Mouse (Mus musculus) heart, postnatal 4 days (tissue): ENCODE measurements at regions not wholly inside any gene's neighbourhood (a gene's known extent, or its start where the extent isn't known, plus 50 kb on each side); places are given as distances from the start of the nearest gene placed in this dataset.

ENCODE experiments used
- DNase-seq: peaks from one replicate; pipeline ENCODE4 v3.0.0; 2021

DNA sequence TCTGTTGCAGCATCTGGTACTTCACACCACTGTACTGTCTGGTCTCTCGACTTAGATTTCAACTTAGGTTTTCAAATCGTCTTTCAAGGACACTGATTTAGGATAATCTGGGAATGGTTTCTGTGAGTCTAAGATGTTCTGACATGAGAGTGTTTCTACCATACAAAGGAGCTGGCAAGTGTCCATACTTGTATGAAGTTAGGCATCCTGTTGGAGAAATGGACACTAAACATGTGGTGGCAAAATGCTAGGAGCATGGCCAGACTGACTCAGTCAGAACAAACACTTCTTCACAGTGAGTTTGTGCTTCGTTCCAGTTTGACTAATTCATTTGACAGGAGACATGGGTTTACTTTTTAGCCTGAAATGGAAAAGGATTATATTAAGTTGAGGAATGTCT, 194.5 kb upstream of the Thbs1 start:
- no peak for DNase-seq

GRCm38 (mm10) chr2:117924877-117925276, 186.8 kb upstream of the Thbs1 start:
- no peak for DNase-seq

GRCm38 (mm10) chr2:117925412-117925811, 186.3 kb upstream of the Thbs1 start:
- DNase-seq: no peak

GRCm38 (mm10) chr2:117928062-117928461, 183.6 kb upstream of the Thbs1 start:
- DNase-seq: no peak

DNA sequence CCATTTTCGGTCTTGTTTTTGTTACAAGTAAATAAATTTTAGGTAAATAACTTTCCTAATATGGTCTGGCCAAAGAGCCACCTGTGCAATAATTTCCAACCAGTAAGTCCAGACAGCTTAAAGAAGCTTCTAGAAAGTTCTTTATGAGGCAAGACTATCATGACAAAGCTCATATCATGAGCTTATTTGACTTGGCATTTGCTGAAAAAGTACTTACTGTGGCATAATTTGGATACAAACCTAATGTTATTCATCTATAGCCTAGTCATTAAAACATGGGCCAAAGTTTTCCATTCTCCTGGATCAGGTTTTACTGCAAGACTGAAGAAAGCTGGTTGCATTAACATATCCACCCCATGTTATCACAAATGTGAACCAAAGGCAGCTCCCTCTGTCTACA, 182.1 kb upstream of the Thbs1 start:
- DNase-seq: no peak

- no peak for DNase-seq
Measured at GRCm38 (mm10) chr2:117930895-117931537, 180.7 kb upstream of the Thbs1 start.

DNA sequence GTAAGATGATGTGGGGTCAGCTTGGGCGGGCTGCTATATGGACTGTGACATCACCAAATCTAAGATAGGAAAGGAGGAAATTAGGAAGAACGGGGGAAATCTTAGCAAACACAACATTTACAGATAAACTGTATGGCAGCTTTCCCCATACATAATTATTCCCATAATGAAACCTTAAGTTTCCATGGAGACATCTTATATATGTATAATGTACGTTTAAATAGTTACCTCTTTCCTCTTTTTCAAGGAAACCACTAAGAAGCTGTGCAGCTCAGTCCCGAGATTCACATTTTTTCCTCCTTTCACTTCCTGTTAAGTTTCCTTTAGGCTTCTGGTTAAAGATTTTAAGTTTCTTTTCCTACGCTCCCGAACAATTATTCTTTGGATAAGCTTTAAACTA, 175.1 kb upstream of the Thbs1 start:
- no peak for DNase-seq

DNA sequence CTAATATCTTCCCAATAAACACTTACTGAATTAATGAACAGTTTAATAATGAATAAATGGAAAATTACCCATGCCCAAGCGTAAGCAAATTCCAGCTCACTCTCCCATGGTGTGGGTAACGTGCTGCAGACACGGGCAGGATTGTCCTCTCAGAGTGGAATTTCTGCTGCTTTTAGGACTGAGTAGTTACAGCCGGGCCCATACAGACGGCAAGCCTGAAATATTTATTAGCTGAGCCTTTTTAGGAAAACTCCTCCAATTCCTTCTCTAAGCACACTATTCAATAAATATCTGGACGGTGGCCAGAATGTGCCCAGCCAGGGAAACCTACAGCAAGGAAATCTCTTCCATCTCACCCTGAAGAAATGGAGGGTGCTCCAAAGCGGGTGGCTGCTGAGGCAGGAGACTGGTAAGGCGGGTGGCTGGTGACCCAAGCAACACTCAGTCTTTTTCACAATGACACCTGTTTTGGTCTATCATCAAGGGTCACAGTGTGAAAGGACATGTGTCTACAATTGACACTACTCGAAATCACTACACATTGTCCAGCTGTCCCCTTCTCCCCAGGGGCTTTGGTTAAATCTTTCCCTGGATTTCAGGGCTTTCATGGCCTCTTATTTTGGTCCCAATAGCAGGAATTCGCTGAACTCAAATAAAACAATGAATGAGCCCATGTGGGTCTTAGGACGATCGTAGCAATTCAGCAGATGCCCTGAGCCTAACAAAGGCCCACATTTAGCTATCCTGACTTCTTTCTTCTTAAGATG, 173.2 kb upstream of the Thbs1 start:
- DNase-seq: no peak

DNA sequence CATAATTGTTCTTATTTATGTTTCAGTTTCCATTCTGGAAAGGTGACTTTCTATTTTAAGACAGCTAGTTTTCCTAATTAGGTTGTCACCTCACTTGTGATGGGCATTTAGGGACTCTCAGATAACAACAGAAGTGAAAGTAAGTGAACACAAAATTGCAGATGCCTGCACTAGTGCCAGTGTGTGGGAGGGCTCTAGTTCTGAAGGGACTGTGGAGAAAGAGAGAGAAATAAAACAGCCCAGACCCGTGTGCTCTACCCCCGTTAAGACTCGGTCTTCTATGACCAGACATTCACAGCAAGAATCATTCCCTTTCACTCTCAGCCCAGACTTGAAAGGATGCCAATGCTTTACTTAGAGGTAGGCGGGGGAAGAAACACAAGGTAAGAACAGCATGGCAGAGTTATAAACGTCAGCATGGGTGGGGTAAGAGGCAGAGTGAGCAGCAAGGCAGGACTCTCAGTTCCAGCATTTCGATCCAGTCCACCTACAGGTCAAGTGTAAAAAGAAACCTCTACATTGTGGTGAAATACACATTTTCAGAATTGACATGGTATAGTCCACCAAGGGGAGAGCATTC, 170.1 kb upstream of the Thbs1 start:
- no peak for DNase-seq

DNA sequence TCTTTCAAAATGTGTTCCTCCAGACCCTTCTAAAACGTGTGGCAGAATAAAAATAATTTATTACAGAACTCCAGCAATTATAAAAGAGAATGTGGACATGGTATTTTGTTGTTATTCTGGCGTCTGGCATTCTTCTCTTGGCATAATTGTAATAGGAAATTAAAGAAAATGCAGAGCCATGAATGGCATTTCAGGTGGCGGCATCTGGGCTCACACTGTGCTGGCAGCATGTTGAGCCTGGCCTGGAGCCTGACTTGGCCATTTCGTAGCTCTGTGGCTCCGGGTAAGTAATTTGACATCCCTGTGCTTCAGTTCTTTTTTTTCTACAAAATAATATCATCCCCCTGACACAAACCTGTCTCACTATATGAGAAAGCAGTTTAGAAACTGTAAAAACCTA, 168.0 kb upstream of the Thbs1 start:
- DNase-seq: no peak

DNA sequence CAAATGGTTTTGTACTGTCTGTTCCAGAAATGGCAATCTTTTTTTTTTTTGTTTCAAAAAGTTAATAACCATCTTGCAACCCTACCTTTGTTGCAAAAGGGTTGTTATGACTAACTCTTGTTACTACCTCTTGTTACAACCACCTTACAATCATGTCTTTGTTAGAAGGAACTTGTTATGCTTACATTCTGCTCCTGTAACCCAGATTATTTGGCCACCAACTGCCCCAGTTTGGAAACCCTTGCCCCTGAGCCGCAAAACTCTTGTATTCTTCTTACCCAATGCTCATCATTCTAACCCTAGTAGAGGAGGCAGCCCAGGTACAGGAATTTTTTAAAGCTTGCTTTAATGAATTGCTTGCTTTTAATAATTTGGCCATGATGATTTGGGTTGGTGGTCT, 167.4 kb upstream of the Thbs1 start:
- DNase-seq: no peak

DNA sequence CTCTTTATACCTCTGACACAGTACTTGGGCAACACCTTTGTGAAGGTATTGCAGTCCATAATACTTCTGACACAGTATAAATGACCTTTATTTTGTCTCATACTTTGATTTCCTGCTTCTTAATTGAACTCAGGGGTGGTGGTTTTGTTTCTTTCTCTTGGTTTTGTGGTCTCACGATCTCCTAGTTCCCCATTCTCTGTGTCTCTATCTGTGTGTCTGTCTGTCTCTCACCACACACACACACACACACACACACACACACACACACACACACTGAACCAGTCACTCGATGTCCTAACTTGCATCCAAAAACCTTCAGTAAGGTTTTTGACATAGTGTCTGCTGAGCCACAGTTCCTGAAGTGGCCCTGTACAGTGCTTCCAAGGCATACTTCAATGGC, 166.7 kb upstream of the Thbs1 start:
- DNase-seq: no peak

- no peak for DNase-seq
Measured at GRCm38 (mm10) chr2:117950431-117951336, 161.0 kb upstream of the Thbs1 start.

DNA sequence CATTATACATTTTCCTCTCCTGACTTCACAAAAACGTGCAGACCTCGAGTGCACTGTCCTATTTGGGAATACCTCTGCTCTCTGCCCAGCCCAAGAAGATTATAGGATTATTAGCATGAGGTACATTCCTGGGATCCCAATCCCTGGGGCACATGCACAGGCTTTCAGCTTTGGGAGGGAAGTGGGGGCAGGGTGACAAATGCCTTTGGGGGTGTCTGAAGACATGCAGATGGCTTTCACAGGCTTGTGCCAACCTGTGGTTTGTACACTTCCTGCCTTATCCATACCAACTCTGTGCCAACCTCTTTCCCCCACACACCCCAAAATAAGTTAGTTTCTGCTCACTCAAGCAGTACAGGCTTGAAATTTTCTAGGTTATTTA, 160.3 kb upstream of the Thbs1 start:
- DNase-seq: no peak

DNA sequence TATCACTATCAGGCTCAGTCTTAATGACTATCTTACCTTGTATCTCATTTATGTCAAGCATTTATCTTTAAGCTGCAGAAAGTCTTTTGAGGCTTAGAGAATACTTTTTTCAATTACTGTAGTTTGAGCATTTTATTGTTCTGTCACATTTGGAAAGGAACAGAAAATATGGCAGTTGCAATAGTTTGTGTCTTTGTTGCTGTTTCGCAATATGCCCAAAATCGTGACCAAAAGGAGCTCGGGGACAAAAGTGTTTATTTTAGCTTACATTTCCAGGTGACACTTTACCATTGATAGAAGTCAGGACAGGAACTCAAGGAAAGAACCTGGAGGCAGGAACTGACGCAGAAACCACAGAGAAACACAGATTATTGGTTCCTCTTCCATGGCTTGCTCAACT, 152.9 kb upstream of the Thbs1 start:
- DNase-seq: no peak

- no peak for DNase-seq
Measured at GRCm38 (mm10) chr2:117959440-117959839, 152.2 kb upstream of the Thbs1 start.

DNA sequence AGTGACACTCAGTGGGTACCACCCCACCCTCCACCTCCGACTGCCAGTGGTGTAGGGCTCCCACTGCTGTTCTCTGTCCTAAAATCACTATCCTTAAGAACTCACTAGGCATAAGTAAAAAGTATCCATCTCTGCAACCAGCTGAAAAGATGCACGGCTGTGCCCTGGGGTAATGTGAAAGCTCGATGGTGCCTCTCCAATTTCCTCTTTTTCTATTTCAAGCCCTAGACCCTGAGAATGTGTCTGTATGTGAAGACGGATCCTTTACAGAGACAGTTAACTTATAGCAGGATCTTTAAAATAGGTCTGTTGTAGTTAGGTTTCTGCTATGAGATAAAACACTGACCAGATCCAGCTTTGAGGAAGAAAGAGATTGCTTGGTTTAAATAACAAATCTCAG, 149.1 kb upstream of the Thbs1 start:
- no peak for DNase-seq

DNA sequence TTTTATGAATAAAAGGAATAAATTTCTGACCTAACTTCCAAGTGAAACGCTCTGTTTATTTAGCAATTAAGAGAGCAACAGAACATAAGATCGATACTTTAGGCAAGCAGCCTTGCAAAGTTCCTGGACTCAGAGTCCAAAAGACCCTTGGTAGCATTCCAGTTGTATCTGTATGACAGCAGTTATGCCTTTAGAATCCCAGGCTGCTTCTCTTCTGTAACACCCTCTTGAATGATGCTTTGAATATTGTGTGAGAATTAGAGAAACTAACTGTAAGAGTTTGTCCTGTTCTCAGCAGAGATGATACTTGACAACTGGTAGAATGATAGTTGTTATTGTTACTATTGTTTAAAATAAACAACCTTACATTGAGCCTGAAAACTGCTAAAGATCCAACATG, 148.2 kb upstream of the Thbs1 start:
- DNase-seq: no peak

DNA sequence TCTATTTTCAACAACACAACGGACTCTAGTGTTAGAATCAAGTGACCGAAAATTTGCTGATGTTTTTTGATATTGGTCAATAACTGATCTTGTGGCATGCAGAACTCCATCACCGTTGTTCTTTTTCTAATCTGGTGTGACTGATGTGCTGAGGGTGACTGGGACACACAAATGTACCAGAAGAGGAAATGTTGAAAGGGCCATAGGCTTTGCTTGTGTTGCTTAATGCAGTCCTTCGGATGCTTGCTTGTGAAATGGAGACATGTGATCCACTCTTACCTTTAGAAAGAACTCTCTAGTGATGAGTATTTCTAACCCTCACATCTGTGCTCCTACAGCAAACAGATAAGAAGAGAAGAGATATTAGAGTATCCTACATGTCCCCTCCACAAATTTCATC, 145.9 kb upstream of the Thbs1 start:
- DNase-seq: no peak

GRCm38 (mm10) chr2:117968731-117969130, 142.9 kb upstream of the Thbs1 start:
- DNase-seq: no peak

- DNase-seq: no peak
Measured at GRCm38 (mm10) chr2:117970631-117971030, 141.0 kb upstream of the Thbs1 start.

DNA sequence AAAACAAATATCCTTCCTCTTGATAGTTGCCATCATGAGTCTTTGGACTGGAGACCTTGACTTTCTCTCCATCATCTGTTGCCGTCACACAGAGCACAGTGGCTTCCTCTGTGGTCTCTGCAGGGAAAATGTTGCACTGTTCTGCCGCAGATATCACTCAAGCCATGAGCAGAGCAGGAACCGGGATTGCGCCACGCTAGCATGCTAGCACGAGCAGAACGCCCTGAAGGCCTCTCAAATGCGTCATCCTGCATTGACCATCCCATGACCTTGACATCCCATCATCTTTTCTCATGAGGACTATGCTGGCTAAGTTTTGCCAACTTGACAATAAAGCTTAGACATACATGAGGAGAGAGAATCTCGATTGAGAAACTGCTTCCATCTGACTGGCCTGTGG, 134.6 kb upstream of the Thbs1 start:
- no peak for DNase-seq

DNA sequence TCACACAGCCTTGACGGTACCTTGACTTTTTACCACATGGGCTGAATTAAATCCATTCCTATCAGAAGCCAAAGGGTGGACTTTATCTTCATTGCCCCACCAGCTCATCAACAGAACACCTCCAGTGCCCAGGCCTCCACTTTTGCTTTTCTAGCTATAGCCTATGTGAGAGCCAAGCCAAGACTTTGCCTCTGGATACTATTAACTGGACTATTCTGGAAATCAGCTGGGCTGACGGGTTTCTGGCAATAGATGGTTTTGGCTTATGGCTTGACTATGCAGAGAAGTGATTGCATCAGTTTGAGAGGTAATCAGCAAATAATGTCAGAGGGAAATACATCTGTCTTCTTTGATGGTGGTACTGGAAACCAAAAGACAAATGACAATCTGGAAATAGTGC, 130.8 kb upstream of the Thbs1 start:
- DNase-seq: no peak
